Mouse (Mus musculus) heart, embryonic 12.5 days (tissue): ENCODE results near the gene Fadd. TPM values are rescaled to one million over a fixed set of nuclear protein-coding genes. Genes with fewer than 3 reads are reported as not detected.

ENCODE experiments used
- ATAC-seq: fragments of 200-750 bp; cut with Nextera tagmentation; 2 replicates; pipeline ENCODE4 v1.8.0; 2017; ENCODE audit warnings: moderate TSS enrichment, moderate library complexity; ENCODE audit not compliant: insufficient number of reproducible peaks, low FRiP score
- H3K27ac ChIP-seq: fragments of 300-500 bp; sonication (generic); 2 replicates; pipeline ENCODE4 v1.5.1; 2016; ENCODE audit warnings: mild to moderate bottlenecking, moderate library complexity; ENCODE audit not compliant: poor library complexity, severe bottlenecking
- H3K27me3 ChIP-seq: fragments of 300-500 bp; sonication (generic); replicated peaks from 2 replicates; pipeline ENCODE4 v1.6.1; 2016; ENCODE audit warnings: mild to moderate bottlenecking, moderate library complexity
- H3K36me3 ChIP-seq: fragments of 300-500 bp; sonication (generic); 2 replicates; pipeline ENCODE4 v1.6.1; 2016; ENCODE audit warnings: mild to moderate bottlenecking, moderate library complexity
- H3K4me1 ChIP-seq: fragments of 300-500 bp; sonication (generic); replicated peaks from 2 replicates; pipeline ENCODE4 v1.6.1; 2016; ENCODE audit warnings: mild to moderate bottlenecking
- H3K4me2 ChIP-seq: fragments of 300-500 bp; sonication (generic); 2 replicates; pipeline ENCODE4 v1.6.1; 2016; ENCODE audit warnings: mild to moderate bottlenecking, moderate library complexity
- H3K4me3 ChIP-seq: fragments of 300-500 bp; sonication (generic); 2 replicates; pipeline ENCODE4 v1.5.1; 2016; ENCODE audit warnings: mild to moderate bottlenecking
- H3K9ac ChIP-seq: fragments of 300-500 bp; sonication (generic); 2 replicates; pipeline ENCODE4 v1.6.1; 2016; ENCODE audit warnings: mild to moderate bottlenecking, moderate library complexity
- H3K9me3 ChIP-seq: fragments of 300-500 bp; sonication (generic); replicated peaks from 2 replicates; pipeline ENCODE4 v1.6.1; 2016; ENCODE audit warnings: mild to moderate bottlenecking, moderate library complexity
- WGBS: fragments of 180-500 bp; shearing (Covaris S2); methylation state at CpG from one replicate; pipeline ENCODE4 v1.1.7; 2016; 5-methylcytosine and 5-hydroxymethylcytosine counted together
- polyA plus RNA-seq: library from polyadenylated mRNA; unstranded; fragments of >200 nt; fragmentation: Nextera tagmentation; extraction: Ambion mirVana; gene quantifications from 2 replicates; pipeline ENCODE4 v1.2.1, GENCODE M21; 2016

Gene Fadd
- polyA plus RNA-seq, 1 experiment from 2014 or later = 12.3 TPM

GRCm38 (mm10) chr7:144577876-144578275 is 4.4 kb downstream of the Fadd start:
- H3K27ac ChIP-seq = no peak overlapping the region
- H3K4me3 ChIP-seq = no peak overlapping the region
- ATAC-seq = no peak
- WGBS = 71% methylated on average over 5 of the region's 5 CpGs
- H3K4me1 ChIP-seq = peaks cover 19% of the 10 kb centered on the region
- no peak overlapping the region for H3K9ac ChIP-seq
- H3K4me2 ChIP-seq = no peak overlapping the region
- H3K36me3 ChIP-seq = peaks cover 21% of the 10 kb centered on the region
- H3K9me3 ChIP-seq = no peaks in the 10 kb centered on the region
- H3K27me3 ChIP-seq = no peaks in the 10 kb centered on the region

GRCm38 (mm10) chr7:144572234-144572633 is 10.0 kb downstream of the Fadd start:
- Histone ChIP-seq H3K4me3 (no peak overlapping the region), H3K4me1 (peaks cover 4% of the 10 kb centered on the region; the same call in 1 of the 2 replicates), H3K36me3 (no peaks in the 10 kb centered on the region), H3K4me2 (no peak overlapping the region), H3K9me3 (no peaks in the 10 kb centered on the region), H3K27me3 (0 out of 2 replicates have a peak, but pooled peaks cover 2% of the 10 kb centered on the region), H3K9ac (no peak overlapping the region), H3K27ac (no peak overlapping the region)
- ATAC-seq = no peak
- WGBS = 74% methylated on average over 5 of the region's 5 CpGs

GRCm38 (mm10) chr7:144571598-144571997 is 10.7 kb downstream of the Fadd start:
- Histone ChIP-seq H3K4me2 (no peak overlapping the region), H3K27ac (no peak overlapping the region), H3K9me3 (no peaks in the 10 kb centered on the region), H3K4me1 (peaks cover 4% of the 10 kb centered on the region; the same call in 1 of the 2 replicates), H3K4me3 (no peak overlapping the region), H3K36me3 (no peaks in the 10 kb centered on the region), H3K27me3 (0 out of 2 replicates have a peak, but pooled peaks cover 8% of the 10 kb centered on the region), H3K9ac (no peak overlapping the region)
- no peak for ATAC-seq

GRCm38 (mm10) chr7:144569428-144569827 is 12.8 kb downstream of the Fadd start:
- 45% methylated on average over 7 of the region's 7 CpGs for WGBS
- 0 out of 2 replicates have a peak, but pooled peaks have one; percentile 33 for ATAC-seq
- H3K4me1 ChIP-seq = peaks cover 4% of the 10 kb centered on the region; the same call in 1 of the 2 replicates
- H3K27me3 ChIP-seq = peaks cover 12% of the 10 kb centered on the region; the same call in 1 of the 2 replicates
- no peak overlapping the region for H3K27ac ChIP-seq
- no peak overlapping the region for H3K9ac ChIP-seq
- no peak overlapping the region for H3K4me2 ChIP-seq
- H3K36me3 ChIP-seq = no peaks in the 10 kb centered on the region
- H3K4me3 ChIP-seq = no peak overlapping the region
- H3K9me3 ChIP-seq = no peaks in the 10 kb centered on the region

- no peaks in the 10 kb centered on the region for H3K36me3 ChIP-seq
- no peak overlapping the region for H3K9ac ChIP-seq
- peaks cover 12% of the 10 kb centered on the region; the same call in 1 of the 2 replicates for H3K27me3 ChIP-seq
- ATAC-seq = no peak
- peaks cover 7% of the 10 kb centered on the region; the same call in 1 of the 2 replicates for H3K4me1 ChIP-seq
- H3K9me3 ChIP-seq = no peaks in the 10 kb centered on the region
- H3K4me3 ChIP-seq = no peak overlapping the region
- H3K4me2 ChIP-seq = no peak overlapping the region
- H3K27ac ChIP-seq = no peak overlapping the region
Measured at GRCm38 (mm10) chr7:144568091-144568490, 14.2 kb downstream of the Fadd start.

GRCm38 (mm10) chr7:144566921-144567682 is 15.2 kb downstream of the Fadd start:
- WGBS = 72% methylated on average over 3 of the region's 3 CpGs
- peaks cover 7% of the 10 kb centered on the region; the same call in 1 of the 2 replicates for H3K4me1 ChIP-seq
- H3K9me3 ChIP-seq = no peaks in the 10 kb centered on the region
- H3K9ac ChIP-seq = no peak overlapping the region
- peaks cover 12% of the 10 kb centered on the region; the same call in 1 of the 2 replicates for H3K27me3 ChIP-seq
- H3K27ac ChIP-seq = no peak overlapping the region
- no peak for ATAC-seq
- no peaks in the 10 kb centered on the region for H3K36me3 ChIP-seq
- H3K4me2 ChIP-seq = no peak overlapping the region
- H3K4me3 ChIP-seq = no peak overlapping the region

- H3K4me2 ChIP-seq = no peak overlapping the region
- H3K4me1 ChIP-seq = 0 out of 2 replicates have a peak, but pooled peaks cover 3% of the 10 kb centered on the region
- WGBS = 58% methylated on average over 9 of the region's 9 CpGs
- H3K36me3 ChIP-seq = no peaks in the 10 kb centered on the region
- no peak; the same call in 1 of the 2 replicates for ATAC-seq
- no peak overlapping the region for H3K4me3 ChIP-seq
- H3K27me3 ChIP-seq = peaks cover 12% of the 10 kb centered on the region; the same call in 1 of the 2 replicates
- no peaks in the 10 kb centered on the region for H3K9me3 ChIP-seq
- H3K9ac ChIP-seq = no peak overlapping the region
- H3K27ac ChIP-seq = no peak overlapping the region
Measured at GRCm38 (mm10) chr7:144563456-144564155, 18.7 kb downstream of the Fadd start.

- Histone ChIP-seq H3K36me3 (no peaks in the 10 kb centered on the region), H3K27me3 (peaks cover 8% of the 10 kb centered on the region; the same call in 1 of the 2 replicates), H3K4me3 (no peak overlapping the region), H3K4me2 (no peak overlapping the region), H3K9me3 (no peaks in the 10 kb centered on the region), H3K27ac (no peak overlapping the region), H3K4me1 (0 out of 2 replicates have a peak, but pooled peaks cover 3% of the 10 kb centered on the region), H3K9ac (no peak overlapping the region)
- 18% methylated on average over 3 of the region's 3 CpGs for WGBS
- ATAC-seq = no peak
Measured at GRCm38 (mm10) chr7:144562016-144562415, 20.2 kb downstream of the Fadd start.

- H3K4me2 ChIP-seq = no peak overlapping the region
- WGBS = 80% methylated on average over 4 of the region's 4 CpGs
- peaks cover 2% of the 10 kb centered on the region; the same call in 1 of the 2 replicates for H3K27me3 ChIP-seq
- peaks cover 3% of the 10 kb centered on the region; the same call in 1 of the 2 replicates for H3K4me1 ChIP-seq
- no peak overlapping the region for H3K27ac ChIP-seq
- no peak overlapping the region for H3K4me3 ChIP-seq
- no peaks in the 10 kb centered on the region for H3K9me3 ChIP-seq
- ATAC-seq = no peak
- H3K9ac ChIP-seq = no peak overlapping the region
- H3K36me3 ChIP-seq = no peaks in the 10 kb centered on the region
Measured at GRCm38 (mm10) chr7:144560594-144560993, 21.7 kb downstream of the Fadd start.

- 0 out of 2 replicates have a peak, but pooled peaks cover 3% of the 10 kb centered on the region for H3K27me3 ChIP-seq
- ATAC-seq = no peak
- H3K9me3 ChIP-seq = no peaks in the 10 kb centered on the region
- H3K4me3 ChIP-seq = no peak overlapping the region
- no peak overlapping the region for H3K27ac ChIP-seq
- peaks cover 7% of the 10 kb centered on the region; the same call in 1 of the 2 replicates for H3K4me1 ChIP-seq
- H3K4me2 ChIP-seq = no peak overlapping the region
- H3K36me3 ChIP-seq = no peaks in the 10 kb centered on the region
- no peak overlapping the region for H3K9ac ChIP-seq
- WGBS = 52% methylated on average over 6 of the region's 6 CpGs
Measured at GRCm38 (mm10) chr7:144558552-144558951, 23.7 kb downstream of the Fadd start.

GRCm38 (mm10) chr7:144554123-144554472 is 28.2 kb downstream of the Fadd start:
- WGBS = 26% methylated on average over 8 of the region's 8 CpGs
- no peak for ATAC-seq

More at GRCm38 (mm10) chr7:144554123-144554472, 28.2 kb downstream of the Fadd start:
- Histone ChIP-seq H3K27me3 (0 out of 2 replicates have a peak, but pooled peaks cover 3% of the 10 kb centered on the region), H3K4me3 (peak overlapping the region; percentile 100), H3K9ac (peak overlapping the region; percentile 100), H3K27ac (no peak overlapping the region), H3K4me2 (peak overlapping the region; percentile 95), H3K36me3 (peaks cover 31% of the 10 kb centered on the region), H3K9me3 (no peaks in the 10 kb centered on the region), H3K4me1 (peaks cover 33% of the 10 kb centered on the region)
